Mouse (Mus musculus) 3134 (cell line): ENCODE measurements around the gene 1810049J17Rik.

ENCODE experiments used
- DNase-seq: peaks from one replicate; pipeline ENCODE4 v3.0.0-alpha.2; 2011; ENCODE audit warnings: low spot score; ENCODE audit not compliant: insufficient read length; ENCODE audit errors: extremely low read depth

1810049J17Rik gene

DNA sequence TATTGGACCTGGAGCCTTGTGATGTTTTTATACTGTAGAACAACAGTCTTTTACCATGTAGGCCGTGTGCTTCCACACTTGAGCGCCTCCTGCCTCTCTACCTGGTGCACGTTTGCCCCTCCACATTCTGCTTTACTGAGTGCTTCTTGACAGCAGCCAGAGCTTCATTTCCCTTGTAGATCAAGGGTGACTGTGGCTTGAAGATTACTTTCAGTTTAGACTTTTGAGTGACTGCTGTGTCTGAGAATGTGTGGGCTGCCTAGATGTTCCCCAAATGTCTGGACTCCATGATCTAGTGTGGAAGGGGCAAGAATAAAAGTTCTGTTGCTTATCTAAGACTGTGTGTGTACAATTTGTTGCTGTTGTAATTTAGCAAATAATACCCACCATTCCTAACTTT, 27.3 kb upstream of the 1810049J17Rik start:
- no peak for DNase-seq

- no peak for DNase-seq
Measured at GRCm38 (mm10) chr15:12346916-12347315, 25.2 kb upstream of the 1810049J17Rik start.

DNA sequence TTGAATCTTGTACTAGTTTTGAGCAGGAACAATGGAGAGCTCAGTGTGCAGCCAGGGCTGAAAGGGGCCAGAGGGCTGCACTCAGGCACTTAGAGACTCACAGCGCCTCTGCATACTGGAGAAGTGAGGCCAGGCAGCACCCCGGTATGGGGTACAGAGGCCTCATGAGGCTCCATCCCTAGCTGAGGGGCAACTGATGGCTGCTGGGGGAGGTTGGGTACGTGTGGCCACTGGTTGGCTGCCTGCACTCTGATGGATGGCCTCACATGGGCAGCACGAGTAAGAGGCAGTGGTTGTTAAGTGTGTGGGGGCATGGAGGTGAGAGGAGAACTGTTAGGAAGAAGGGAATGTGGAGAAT, 19.7 kb upstream of the 1810049J17Rik start:
- no peak for DNase-seq

- DNase-seq: no peak
Measured at GRCm38 (mm10) chr15:12340536-12341400, 19.1 kb upstream of the 1810049J17Rik start.

DNA sequence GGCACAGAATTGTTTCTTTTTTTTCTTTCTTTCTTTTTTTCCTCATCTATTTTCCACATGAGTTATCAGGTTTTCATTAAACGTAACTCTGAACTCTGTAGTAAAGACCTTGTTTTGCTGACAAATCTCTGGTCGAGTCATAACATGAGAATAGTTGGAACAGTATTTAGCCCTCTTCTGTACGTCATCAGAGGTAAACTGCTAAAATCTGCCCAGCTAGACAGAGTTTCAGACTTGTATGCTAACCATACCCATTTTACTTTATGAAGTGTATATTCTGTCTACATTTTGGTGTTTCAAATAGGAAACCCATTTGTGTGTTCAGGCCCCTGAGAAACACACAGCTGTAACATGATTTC, 16.1 kb upstream of the 1810049J17Rik start:
- no peak for DNase-seq

- DNase-seq: no peak
Measured at GRCm38 (mm10) chr15:12337030-12337778, 15.5 kb upstream of the 1810049J17Rik start.

GRCm38 (mm10) chr15:12334381-12334780, 12.7 kb upstream of the 1810049J17Rik start:
- no peak for DNase-seq

GRCm38 (mm10) chr15:12331300-12331699, 9.6 kb upstream of the 1810049J17Rik start:
- no peak for DNase-seq

- no peak for DNase-seq
Measured at GRCm38 (mm10) chr15:12330892-12331291, 9.2 kb upstream of the 1810049J17Rik start.

GRCm38 (mm10) chr15:12330389-12330788, 8.7 kb upstream of the 1810049J17Rik start:
- DNase-seq: no peak

GRCm38 (mm10) chr15:12324326-12324725, 2.6 kb upstream of the 1810049J17Rik start:
- no peak for DNase-seq

GRCm38 (mm10) chr15:12322676-12323402, 1.1 kb upstream of the 1810049J17Rik start:
- no peak for DNase-seq

- DNase-seq: peak; percentile 93
Measured at GRCm38 (mm10) chr15:12321091-12321787, 460 bp downstream of the 1810049J17Rik start, which contains the start of gene Golph3. TSS of gene Golph3 (plus strand) at chr15:12321450.

GRCm38 (mm10) chr15:12320441-12321090, 1.1 kb downstream of the 1810049J17Rik start:
- no peak for DNase-seq

DNA sequence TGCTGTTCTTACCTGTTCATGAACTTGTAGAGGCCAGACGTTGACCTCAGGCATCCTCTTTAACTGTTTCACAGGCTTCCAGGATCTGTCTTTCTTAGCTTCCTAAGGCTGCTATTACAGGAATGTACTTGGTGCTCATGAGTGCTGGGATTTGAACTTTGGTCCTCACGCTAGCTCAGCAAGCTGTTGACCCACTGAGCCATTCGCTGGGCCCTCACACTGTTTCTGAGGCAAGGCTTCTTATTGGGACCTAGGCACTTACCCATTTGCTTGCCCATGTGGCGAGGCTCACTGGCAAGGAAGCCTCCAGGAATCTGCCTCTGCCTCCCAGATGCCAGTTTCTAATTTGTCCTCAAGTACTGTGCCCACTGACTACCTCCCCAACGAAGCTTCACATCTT, 1.8 kb downstream of the 1810049J17Rik start:
- DNase-seq: no peak

GRCm38 (mm10) chr15:12318451-12318850, 3.2 kb downstream of the 1810049J17Rik start:
- DNase-seq: peak; percentile 16

DNA sequence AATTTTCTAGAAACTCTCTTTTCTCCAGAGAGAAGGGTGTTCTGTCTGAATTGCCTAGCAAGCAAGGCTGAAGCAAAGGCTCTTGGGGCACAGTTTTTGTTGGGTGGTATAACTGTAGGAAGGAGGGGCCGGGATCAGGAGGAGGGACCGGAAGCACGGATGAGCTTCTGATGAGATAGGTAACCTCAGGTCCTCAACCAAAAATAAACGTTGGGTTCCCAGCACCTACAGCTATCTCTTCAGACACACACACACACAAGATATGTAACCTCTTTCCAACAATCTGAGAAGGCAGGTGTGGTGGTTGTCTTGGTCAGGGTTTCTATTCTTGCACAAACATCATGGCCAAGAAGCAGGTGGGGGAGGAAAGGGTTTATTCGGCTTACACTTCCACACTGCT, 4.4 kb downstream of the 1810049J17Rik start:
- DNase-seq: no peak

DNA sequence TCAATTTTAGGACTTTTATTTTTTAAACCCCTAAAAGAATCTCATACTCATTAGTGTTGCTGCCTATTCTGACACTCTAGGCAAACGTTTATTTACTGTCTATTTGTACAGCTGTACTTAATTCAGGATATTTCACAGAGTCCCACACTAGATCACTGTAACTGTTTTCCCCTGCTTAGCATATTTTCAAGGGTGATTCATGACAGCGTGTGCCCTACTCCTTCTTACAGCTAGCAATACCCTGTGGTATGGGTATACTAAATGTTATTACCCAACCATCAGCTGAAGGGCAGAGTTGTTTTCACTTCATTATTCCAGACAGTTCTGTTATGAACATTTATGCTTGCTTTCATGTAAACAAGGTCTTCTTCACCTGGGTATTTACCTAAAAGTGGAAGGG, 5.7 kb downstream of the 1810049J17Rik start:
- no peak for DNase-seq

- no peak for DNase-seq
Measured at GRCm38 (mm10) chr15:12314584-12314983, 7.1 kb downstream of the 1810049J17Rik start.

GRCm38 (mm10) chr15:12313255-12313654, 8.4 kb downstream of the 1810049J17Rik start:
- DNase-seq: no peak
